Mouse (Mus musculus) liver, embryonic 12.5 days (tissue): Measurements from ENCODE around the gene Scd1. TPM values are rescaled to one million over a fixed set of nuclear protein-coding genes. Genes with fewer than 3 reads are reported as not detected.

ENCODE experiments used
- ATAC-seq: fragments of 200-750 bp; cut with Nextera tagmentation; 2 replicates; pipeline ENCODE4 v1.8.0; 2017; ENCODE audit warnings: moderate number of reproducible peaks, mild to moderate bottlenecking, moderate library complexity
- H3K27ac ChIP-seq: fragments of 300-500 bp; sonication (generic); 2 replicates; pipeline ENCODE4 v1.5.1; 2016; ENCODE audit warnings: mild to moderate bottlenecking
- H3K27me3 ChIP-seq: fragments of 300-500 bp; sonication (generic); replicated peaks from 2 replicates; pipeline ENCODE4 v1.6.1; 2016; ENCODE audit warnings: mild to moderate bottlenecking, moderate library complexity
- H3K36me3 ChIP-seq: fragments of 300-500 bp; sonication (generic); 2 replicates; pipeline ENCODE4 v1.6.1; 2016; ENCODE audit warnings: mild to moderate bottlenecking, moderate library complexity
- H3K4me1 ChIP-seq: fragments of 300-500 bp; sonication (generic); 2 replicates; pipeline ENCODE4 v1.6.1; 2016
- H3K4me2 ChIP-seq: fragments of 300-500 bp; sonication (generic); 2 replicates; pipeline ENCODE4 v1.6.1; 2016; ENCODE audit warnings: mild to moderate bottlenecking, moderate library complexity
- H3K4me3 ChIP-seq: fragments of 300-500 bp; sonication (generic); 2 replicates; pipeline ENCODE4 v1.5.1; 2016; ENCODE audit warnings: mild to moderate bottlenecking, moderate library complexity
- H3K9ac ChIP-seq: fragments of 300-500 bp; sonication (generic); 2 replicates; pipeline ENCODE4 v1.6.1; 2016; ENCODE audit warnings: mild to moderate bottlenecking, moderate library complexity
- H3K9me3 ChIP-seq: fragments of 300-500 bp; sonication (generic); replicated peaks from 2 replicates; pipeline ENCODE4 v1.6.1; 2016; ENCODE audit warnings: mild to moderate bottlenecking, moderate library complexity
- WGBS: fragments of 180-500 bp; shearing (Covaris S2); methylation state at CpG from one replicate; pipeline ENCODE4 v1.1.7; 2016; ENCODE audit not compliant: insufficient replicate concordance; 5-methylcytosine and 5-hydroxymethylcytosine counted together
- polyA plus RNA-seq: library from polyadenylated mRNA; unstranded; fragments of >200 nt; fragmentation: Nextera tagmentation; extraction: Ambion mirVana; gene quantifications from 2 replicates; pipeline ENCODE4 v1.2.1, GENCODE M21; 2016

Scd1 gene
- polyA plus RNA-seq, 1 experiment from 2014 or later: 8.1 TPM

- H3K4me3 ChIP-seq: no peak overlapping the region
- H3K4me1 ChIP-seq: no peaks in the 10 kb centered on the region
- 69% methylated on average over 7 of the region's 7 CpGs for WGBS
- H3K9me3 ChIP-seq: no peaks in the 10 kb centered on the region
- H3K27ac ChIP-seq: no peak overlapping the region
- no peak overlapping the region for H3K4me2 ChIP-seq
- H3K36me3 ChIP-seq: no peaks in the 10 kb centered on the region
- ATAC-seq: no peak
- no peak overlapping the region for H3K9ac ChIP-seq
- no peaks in the 10 kb centered on the region; the same call in 1 of the 2 replicates for H3K27me3 ChIP-seq
Measured at GRCm38 (mm10) chr19:44351756-44352155, 55.9 kb downstream of the Scd1 start.

GRCm38 (mm10) chr19:44349689-44350088 is 58.0 kb downstream of the Scd1 start:
- Histone ChIP-seq H3K9ac (no peak overlapping the region), H3K4me2 (no peak overlapping the region), H3K4me1 (no peaks in the 10 kb centered on the region), H3K9me3 (no peaks in the 10 kb centered on the region), H3K36me3 (no peaks in the 10 kb centered on the region), H3K27ac (no peak overlapping the region), H3K4me3 (no peak overlapping the region), H3K27me3 (no peaks in the 10 kb centered on the region; the same call in 1 of the 2 replicates)
- ATAC-seq: no peak
- 67% methylated on average over 8 of the region's 8 CpGs for WGBS

Other genes starting within 250 kb of the Scd1 start
- not detected in 2 replicates for gene Pkd2l1, start 215.4 kb downstream of the Scd1 start, polyA plus RNA-seq
- gene Scd3, start 204.6 kb downstream of the Scd1 start, polyA plus RNA-seq: 0.29 TPM in 1 of 2 replicates, not detected in the other
- 136 and 148 TPM in 2 replicates for gene Scd2, start 114.2 kb downstream of the Scd1 start, polyA plus RNA-seq
- 0.04 TPM in 1 of 2 replicates, not detected in the other for gene Scd4, start 74.8 kb downstream of the Scd1 start, polyA plus RNA-seq
- not detected in 2 replicates for gene Wnt8b, start 85.6 kb upstream of the Scd1 start, polyA plus RNA-seq
- gene Sec31b, start 138.0 kb upstream of the Scd1 start, polyA plus RNA-seq: 0.36 and 0.38 TPM in 2 replicates
- gene Gm20538, start 145.0 kb upstream of the Scd1 start, polyA plus RNA-seq: not detected in 2 replicates
- 381 and 395 TPM in 2 replicates for gene Ndufb8, start 147.6 kb upstream of the Scd1 start, polyA plus RNA-seq
- gene Hif1an, start 155.0 kb upstream of the Scd1 start, polyA plus RNA-seq: 18.0 and 18.3 TPM in 2 replicates